12 mouse cellular contexts compared by ENCODE assay signal in the genomic region with DNA sequence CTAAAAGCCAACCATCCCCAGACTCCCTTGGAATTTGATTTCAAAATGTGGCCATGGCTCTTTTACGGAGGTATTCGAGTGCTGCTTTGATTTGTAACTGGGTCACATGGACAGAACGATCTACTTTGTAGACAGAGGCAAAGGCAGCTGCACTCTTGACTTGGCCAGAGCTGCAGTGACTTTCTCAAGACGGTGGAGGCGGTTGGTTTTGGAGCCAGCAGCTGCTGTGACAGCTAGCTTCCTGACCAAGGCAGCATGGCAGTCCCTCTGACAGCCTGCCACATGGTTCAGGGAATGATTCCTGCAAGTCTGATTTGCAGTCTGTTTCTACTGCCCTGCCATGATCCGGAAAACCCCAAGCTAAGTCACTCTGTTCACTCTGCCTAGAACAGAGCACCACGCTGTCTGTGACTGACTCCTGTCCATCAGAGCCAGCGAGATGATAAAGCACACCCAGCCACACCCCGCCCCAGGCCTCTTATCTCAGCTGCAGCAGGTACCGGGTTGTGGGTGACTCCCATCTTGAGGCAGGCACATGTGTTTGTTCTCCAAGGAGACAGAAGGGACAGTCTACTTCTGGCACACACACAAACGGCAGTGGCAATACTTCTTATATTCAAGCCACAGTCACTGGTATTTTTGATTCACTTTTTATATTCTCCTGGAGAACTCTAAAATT.
A peak's percentile ranks its signal among the peaks of the same experiment; 100 is the strongest.
DNase-seq lines count a peak whose midpoint lies in the region; ATAC-seq and TF ChIP-seq lines count a peak whose summit lies in the region.
"Had no signal": no experiment of that assay in that cellular context is flagged by ENCODE, and none has a peak within 500 bp of the region (broad histone marks: within the 10 kb centered on the region; RNA-seq: fewer than 3 reads in every experiment).

No protein-coding gene starts in this region.

- ATAC-seq in frontal cortex, adult (ENCODE audit: low TSS enrichment): peak; percentile 64
- no peak for ATAC-seq in midbrain, embryonic 13.5 days
- ATAC-seq in midbrain, postnatal 0 days (ENCODE audit: low FRiP score): no peak
- peak; percentile 94 for ATAC-seq in liver, embryonic 13.5 days (ENCODE audit: low read depth)
- ATAC-seq in stomach, postnatal 0 days (ENCODE audit: low FRiP score, low TSS enrichment): peak; percentile 71
- ATAC-seq: forebrain, embryonic 16.5 days had no signal

- no peak overlapping the region for H3K4me2 ChIP-seq in midbrain, embryonic 13.5 days (replicated peaks)
- no peak overlapping the region for H3K4me2 ChIP-seq in midbrain, postnatal 0 days (ENCODE audit: low read depth, low read length, poor library complexity, severe bottlenecking)
- H3K4me2 ChIP-seq in liver, embryonic 13.5 days: peak overlapping the region; percentile 58
- no peak overlapping the region for H3K4me2 ChIP-seq in stomach, postnatal 0 days (replicated peaks; ENCODE audit: low read depth)
- H3K4me2 ChIP-seq: hindbrain, embryonic 15.5 days; neural tube, embryonic 12.5 days had no signal

- TF ChIP-seq CTCF in midbrain, postnatal 0 days (IDR thresholded peaks at IDR 0.05): no peak
- no peak for TF ChIP-seq CTCF in stomach, postnatal 0 days (IDR thresholded peaks at IDR 0.05; ENCODE audit: low read depth)

- no peak overlapping the region for H3K9ac ChIP-seq in midbrain, embryonic 13.5 days (replicated peaks)
- H3K9ac ChIP-seq in midbrain, postnatal 0 days (replicated peaks; ENCODE audit: low read length, poor library complexity, severe bottlenecking): no peak overlapping the region
- peak overlapping the region; percentile 72 for H3K9ac ChIP-seq in liver, embryonic 13.5 days
- no peak overlapping the region for H3K9ac ChIP-seq in stomach, postnatal 0 days (ENCODE audit: low read length)
- H3K9ac ChIP-seq: hindbrain, embryonic 15.5 days; neural tube, embryonic 12.5 days had no signal

- no peaks in the 10 kb centered on the region for H3K9me3 ChIP-seq in midbrain, embryonic 13.5 days
- no peaks in the 10 kb centered on the region for H3K9me3 ChIP-seq in midbrain, postnatal 0 days (ENCODE audit: low read length)
- no peaks in the 10 kb centered on the region for H3K9me3 ChIP-seq in liver, embryonic 13.5 days (replicated peaks)
- no peaks in the 10 kb centered on the region for H3K9me3 ChIP-seq in stomach, postnatal 0 days (ENCODE audit: control insufficient read depth, low read length)
- H3K9me3 ChIP-seq: hindbrain, embryonic 15.5 days; neural tube, embryonic 12.5 days had no signal

- H3K27ac ChIP-seq in midbrain, embryonic 13.5 days: 0 out of 2 replicates have a peak overlapping the region, but pooled peaks have one; percentile 11
- no peak overlapping the region for H3K27ac ChIP-seq in midbrain, postnatal 0 days (ENCODE audit: low read depth, low read length)
- peak overlapping the region; percentile 98 for H3K27ac ChIP-seq in liver, embryonic 13.5 days
- H3K27ac ChIP-seq in stomach, postnatal 0 days (replicated peaks): no peak overlapping the region
- H3K27ac ChIP-seq: hindbrain, embryonic 15.5 days; neural tube, embryonic 12.5 days had no signal

- no peak overlapping the region for H3K4me3 ChIP-seq in midbrain, embryonic 13.5 days (replicated peaks)
- H3K4me3 ChIP-seq in midbrain, postnatal 0 days (ENCODE audit: low read depth, low read length): no peak overlapping the region
- H3K4me3 ChIP-seq in liver, embryonic 13.5 days (replicated peaks): peak overlapping the region; percentile 24
- H3K4me3 ChIP-seq in stomach, postnatal 0 days (ENCODE audit: low read depth, low read length): no peak overlapping the region
- H3K4me3 ChIP-seq: hindbrain, embryonic 15.5 days; neural tube, embryonic 12.5 days had no signal

- DNase-seq in frontal cortex, postnatal 10 days (ENCODE audit: low spot score in 2 of 2): no peak
- DNase-seq in midbrain, postnatal 0 days (ENCODE audit: low spot score): no peak
- peak; percentile 96 for DNase-seq in liver, embryonic 13.5 days
- peak; percentile 33 for DNase-seq in stomach, postnatal 0 days (ENCODE audit: low spot score)
- no peak for DNase-seq in testis, postnatal 14 days (ENCODE audit: low spot score)
- no peak for DNase-seq in kidney, postnatal 14 days
- DNase-seq: cerebellum, adult 11-12 months had no signal

- H3K27me3 ChIP-seq in midbrain, embryonic 13.5 days: no peaks in the 10 kb centered on the region
- H3K27me3 ChIP-seq in midbrain, postnatal 0 days (ENCODE audit: insufficient read depth, low read length): no peaks in the 10 kb centered on the region
- H3K27me3 ChIP-seq in liver, embryonic 13.5 days: no peaks in the 10 kb centered on the region
- H3K27me3 ChIP-seq in stomach, postnatal 0 days (ENCODE audit: control insufficient read depth, insufficient read depth, low read length): no peaks in the 10 kb centered on the region
- H3K27me3 ChIP-seq: hindbrain, embryonic 15.5 days; neural tube, embryonic 12.5 days had no signal

- H3K36me3 ChIP-seq in midbrain, embryonic 13.5 days: no peaks in the 10 kb centered on the region; the same call in 1 of the 2 replicates
- H3K36me3 ChIP-seq in midbrain, postnatal 0 days (ENCODE audit: insufficient read depth, low read length): no peaks in the 10 kb centered on the region
- no peaks in the 10 kb centered on the region; the same call in 1 of the 2 replicates for H3K36me3 ChIP-seq in liver, embryonic 13.5 days
- H3K36me3 ChIP-seq in stomach, postnatal 0 days (ENCODE audit: control insufficient read depth, insufficient read depth, low read length): no peaks in the 10 kb centered on the region
- H3K36me3 ChIP-seq: hindbrain, embryonic 15.5 days; neural tube, embryonic 12.5 days had no signal

- 78% methylated on average over 11 of the region's 11 CpGs for WGBS in midbrain, embryonic 13.5 days
- WGBS in midbrain, postnatal 0 days: 73% methylated on average over 11 of the region's 11 CpGs
- WGBS in liver, embryonic 13.5 days (ENCODE audit: insufficient replicate concordance): 22% methylated on average over 11 of the region's 11 CpGs
- WGBS in stomach, postnatal 0 days: 49% methylated on average over 11 of the region's 11 CpGs

- peaks cover 30% of the 10 kb centered on the region for H3K4me1 ChIP-seq in midbrain, embryonic 13.5 days (replicated peaks)
- H3K4me1 ChIP-seq in midbrain, postnatal 0 days (ENCODE audit: insufficient read depth, low read length): peaks cover 4% of the 10 kb centered on the region; the same call in 1 of the 2 replicates
- H3K4me1 ChIP-seq in liver, embryonic 13.5 days (replicated peaks): peaks cover 72% of the 10 kb centered on the region
- no peaks in the 10 kb centered on the region for H3K4me1 ChIP-seq in stomach, postnatal 0 days (replicated peaks; ENCODE audit: control insufficient read depth, insufficient read depth)
- H3K4me1 ChIP-seq: neural tube, embryonic 12.5 days had no signal

- TF ChIP-seq EP300 in stomach, postnatal 0 days (optimal IDR thresholded peaks at IDR 0.05): no peak

Comparison
In these comparisons a context has a peak if more than half of its experiments do, and no peak if none do; other contexts are left out.
1. H3K27ac ChIP-seq: peak in midbrain, embryonic 13.5 days (single experiment) and liver, embryonic 13.5 days (single experiment); none in midbrain, postnatal 0 days (single experiment) and stomach, postnatal 0 days (single experiment).
2. ATAC-seq: peak in frontal cortex, adult (single experiment), liver, embryonic 13.5 days (single experiment) and stomach, postnatal 0 days (single experiment); none in midbrain, embryonic 13.5 days (single experiment) and midbrain, postnatal 0 days (single experiment).
3. DNase-seq: peak in liver, embryonic 13.5 days (single experiment) and stomach, postnatal 0 days (single experiment); none in frontal cortex, postnatal 10 days (0 of 2), midbrain, postnatal 0 days (single experiment), testis, postnatal 14 days (single experiment) and kidney, postnatal 14 days (single experiment).